Mouse (Mus musculus): ENCODE results near the gene Nfkb1. TPM values are rescaled to one million over a fixed set of nuclear protein-coding genes. Genes with fewer than 3 reads are reported as not detected.
A peak's percentile ranks its signal among the peaks of the same experiment; 100 is the strongest.

The Nfkb1 gene
- polyA plus RNA-seq, 1 experiment from 2014 or later: 29.1 TPM

GRCm38 (mm10) chr3:135605474-135605873 lies 85.9 kb downstream of the Nfkb1 start:
- DNase-seq (ENCODE audit: low spot score) (no peak), ATAC-seq (replicated peaks; ENCODE audit: low FRiP score, low TSS enrichment, low read depth) (no peak)
- no peaks in the 10 kb centered on the region for H3K27me3 ChIP-seq (replicated peaks; ENCODE audit: control insufficient read depth, insufficient read depth, low read length)
- H3K36me3 ChIP-seq (ENCODE audit: control insufficient read depth, insufficient read depth, low read length): peaks cover 65% of the 10 kb centered on the region
- H3K9ac ChIP-seq (ENCODE audit: low read length): no peak overlapping the region
- peaks cover 15% of the 10 kb centered on the region for H3K4me1 ChIP-seq (replicated peaks; ENCODE audit: control insufficient read depth, insufficient read depth, low read length)
- no peak overlapping the region for H3K4me3 ChIP-seq (ENCODE audit: low read depth, low read length)
- WGBS: 46% methylated on average over 4 of the region's 4 CpGs
- H3K27ac ChIP-seq (ENCODE audit: low read depth): no peak overlapping the region
- H3K4me2 ChIP-seq (ENCODE audit: low read length): no peak overlapping the region
- H3K9me3 ChIP-seq (ENCODE audit: control insufficient read depth, low read length): no peaks in the 10 kb centered on the region

- Histone ChIP-seq H3K4me2 (ENCODE audit: low read length) (no peak overlapping the region), H3K27ac (ENCODE audit: low read depth) (no peak overlapping the region; the same call in 1 of the 2 replicates), H3K36me3 (ENCODE audit: control insufficient read depth, insufficient read depth, low read length) (peaks cover 64% of the 10 kb centered on the region), H3K4me1 (replicated peaks; ENCODE audit: control insufficient read depth, insufficient read depth, low read length) (peaks cover 15% of the 10 kb centered on the region), H3K9me3 (ENCODE audit: control insufficient read depth, low read length) (no peaks in the 10 kb centered on the region), H3K9ac (ENCODE audit: low read length) (no peak overlapping the region), H3K27me3 (replicated peaks; ENCODE audit: control insufficient read depth, insufficient read depth, low read length) (no peaks in the 10 kb centered on the region), H3K4me3 (ENCODE audit: low read depth, low read length) (no peak overlapping the region)
- DNase-seq (ENCODE audit: low spot score): no peak
- ATAC-seq (replicated peaks; ENCODE audit: low FRiP score, low TSS enrichment, low read depth): no peak
- whole genome bisulfite sequencing: 72% methylated on average over 10 of the region's 10 CpGs
These were observed 86.5 kb downstream of the Nfkb1 start for GRCm38 (mm10) chr3:135604626-135605417.

DNA sequence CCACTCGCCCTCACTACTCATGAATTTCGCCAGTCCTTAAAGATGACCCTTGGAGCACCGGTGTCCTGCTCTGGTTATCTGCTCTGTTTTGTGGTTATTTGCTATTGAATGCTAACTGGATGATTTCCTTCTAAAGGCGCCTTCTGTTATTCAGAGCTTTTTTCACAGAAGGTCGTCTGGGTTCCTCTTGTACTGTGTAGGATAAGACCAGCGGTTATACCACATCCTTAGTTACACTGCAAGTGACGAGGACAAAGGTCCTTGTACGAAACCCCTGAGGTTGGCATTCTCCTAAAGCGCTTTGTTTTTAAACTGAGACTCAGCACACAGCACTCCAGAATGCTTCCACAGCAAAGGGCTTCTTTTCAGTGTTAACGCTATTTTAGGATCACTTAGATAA lies 88.6 kb downstream of the Nfkb1 start:
- Histone ChIP-seq H3K4me2 (ENCODE audit: low read length) (no peak overlapping the region), H3K27me3 (replicated peaks; ENCODE audit: control insufficient read depth, insufficient read depth, low read length) (no peaks in the 10 kb centered on the region), H3K9ac (ENCODE audit: low read length) (no peak overlapping the region), H3K9me3 (ENCODE audit: control insufficient read depth, low read length) (no peaks in the 10 kb centered on the region), H3K4me1 (replicated peaks; ENCODE audit: control insufficient read depth, insufficient read depth, low read length) (peaks cover 18% of the 10 kb centered on the region), H3K27ac (ENCODE audit: low read depth) (no peak overlapping the region), H3K36me3 (ENCODE audit: control insufficient read depth, insufficient read depth, low read length) (peaks cover 53% of the 10 kb centered on the region), H3K4me3 (ENCODE audit: low read depth, low read length) (no peak overlapping the region)
- 84% methylated on average over 10 of the region's 10 CpGs for WGBS
- ATAC-seq (replicated peaks; ENCODE audit: low FRiP score, low TSS enrichment, low read depth) (no peak), DNase-seq (ENCODE audit: low spot score) (no peak)

DNA sequence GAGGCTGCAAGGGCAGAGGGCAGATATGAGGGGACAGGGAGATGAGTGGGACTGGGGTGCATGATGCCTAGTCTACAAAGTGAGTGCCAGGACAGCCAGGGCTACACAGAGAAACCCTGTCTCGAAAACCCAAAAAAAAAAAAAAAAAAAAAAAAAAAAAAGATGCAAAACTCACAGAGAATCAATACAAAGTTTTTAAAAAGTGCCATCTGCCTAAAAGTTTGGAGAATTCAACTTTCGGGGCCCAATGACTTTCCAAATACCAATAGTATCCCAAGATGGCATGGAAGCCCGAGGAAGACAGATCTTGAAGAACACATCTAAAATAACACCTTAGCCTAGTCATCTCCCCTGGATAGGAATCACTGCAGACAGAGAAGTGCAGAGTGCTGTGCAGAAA lies 93.0 kb downstream of the Nfkb1 start:
- Histone ChIP-seq H3K4me2 (ENCODE audit: low read length) (no peak overlapping the region), H3K36me3 (ENCODE audit: control insufficient read depth, insufficient read depth, low read length) (peaks cover 55% of the 10 kb centered on the region), H3K4me3 (ENCODE audit: low read depth, low read length) (no peak overlapping the region), H3K9me3 (ENCODE audit: control insufficient read depth, low read length) (no peaks in the 10 kb centered on the region), H3K4me1 (replicated peaks; ENCODE audit: control insufficient read depth, insufficient read depth, low read length) (peaks cover 5% of the 10 kb centered on the region; the same call in 1 of the 2 replicates), H3K27ac (ENCODE audit: low read depth) (no peak overlapping the region), H3K27me3 (replicated peaks; ENCODE audit: control insufficient read depth, insufficient read depth, low read length) (no peaks in the 10 kb centered on the region), H3K9ac (ENCODE audit: low read length) (no peak overlapping the region)
- ATAC-seq (replicated peaks; ENCODE audit: low FRiP score, low TSS enrichment, low read depth): no peak
- WGBS: 77% methylated on average over 3 of the region's 3 CpGs
- no peak for DNase-seq (ENCODE audit: low spot score)

DNA sequence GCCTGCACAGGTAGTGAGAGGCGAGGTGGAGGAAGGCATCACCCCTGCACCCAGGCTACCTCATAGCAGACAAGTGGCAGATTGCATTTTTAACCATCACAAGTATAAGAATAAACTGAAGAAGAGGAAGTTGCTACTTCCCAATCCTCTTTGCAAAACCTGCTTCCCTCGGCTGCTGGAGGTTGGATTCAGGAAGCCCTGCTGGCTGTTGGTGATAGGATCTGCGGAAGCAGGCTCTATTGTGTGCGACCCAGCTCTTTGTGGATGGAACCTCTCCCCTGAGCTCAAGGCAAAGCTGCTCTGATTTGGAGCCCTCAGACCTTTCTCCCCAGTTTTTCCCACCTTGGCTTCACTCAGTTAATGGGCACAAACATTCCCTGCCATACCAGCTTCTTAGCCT lies 94.3 kb downstream of the Nfkb1 start:
- H3K27ac ChIP-seq (ENCODE audit: low read depth): peak overlapping the region; percentile 55; the same call in 1 of the 2 replicates
- H3K27me3 ChIP-seq (replicated peaks; ENCODE audit: control insufficient read depth, insufficient read depth, low read length): no peaks in the 10 kb centered on the region
- no peak overlapping the region for H3K4me3 ChIP-seq (ENCODE audit: low read depth, low read length)
- H3K4me2 ChIP-seq (ENCODE audit: low read length): no peak overlapping the region
- WGBS: 69% methylated on average over 4 of the region's 4 CpGs
- H3K4me1 ChIP-seq (replicated peaks; ENCODE audit: control insufficient read depth, insufficient read depth, low read length): peaks cover 5% of the 10 kb centered on the region; the same call in 1 of the 2 replicates
- DNase-seq (ENCODE audit: low spot score) (no peak), ATAC-seq (replicated peaks; ENCODE audit: low FRiP score, low TSS enrichment, low read depth) (no peak)
- H3K9ac ChIP-seq (ENCODE audit: low read length): no peak overlapping the region
- H3K9me3 ChIP-seq (ENCODE audit: control insufficient read depth, low read length): no peaks in the 10 kb centered on the region
- H3K36me3 ChIP-seq (ENCODE audit: control insufficient read depth, insufficient read depth, low read length): peaks cover 55% of the 10 kb centered on the region

- Histone ChIP-seq H3K9ac (ENCODE audit: low read length) (no peak overlapping the region), H3K9me3 (ENCODE audit: control insufficient read depth, low read length) (no peaks in the 10 kb centered on the region), H3K27me3 (replicated peaks; ENCODE audit: control insufficient read depth, insufficient read depth, low read length) (no peaks in the 10 kb centered on the region), H3K4me1 (replicated peaks; ENCODE audit: control insufficient read depth, insufficient read depth, low read length) (peaks cover 5% of the 10 kb centered on the region; the same call in 1 of the 2 replicates), H3K4me3 (ENCODE audit: low read depth, low read length) (no peak overlapping the region), H3K36me3 (ENCODE audit: control insufficient read depth, insufficient read depth, low read length) (peaks cover 61% of the 10 kb centered on the region), H3K27ac (ENCODE audit: low read depth) (no peak overlapping the region), H3K4me2 (ENCODE audit: low read length) (no peak overlapping the region)
- DNase-seq (ENCODE audit: low spot score): no peak
- 60% methylated on average over 21 of the region's 21 CpGs for WGBS
- ATAC-seq (replicated peaks; ENCODE audit: low FRiP score, low TSS enrichment, low read depth): no peak
These were observed 97.0 kb downstream of the Nfkb1 start for GRCm38 (mm10) chr3:135594238-135594917.

DNA sequence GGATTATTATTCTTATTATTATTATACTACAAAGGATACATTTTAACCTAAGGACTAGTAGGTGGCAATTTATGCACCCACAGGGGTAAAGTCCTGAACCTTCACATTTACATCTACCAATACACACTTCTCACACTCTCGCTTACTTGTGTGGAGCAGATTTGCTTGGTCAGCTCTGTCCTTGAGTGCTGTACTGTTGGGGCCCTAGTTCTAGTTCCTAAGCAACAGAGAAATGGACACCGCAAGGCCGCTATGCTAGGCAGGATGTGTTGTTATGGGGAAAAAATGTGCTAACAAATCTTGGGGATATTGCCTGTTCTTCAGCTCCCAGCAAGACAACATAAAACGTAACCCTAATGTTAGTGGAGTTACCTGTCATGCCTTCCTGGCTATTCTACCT lies 99.3 kb downstream of the Nfkb1 start:
- DNase-seq (ENCODE audit: low spot score) (no peak), ATAC-seq (replicated peaks; ENCODE audit: low FRiP score, low TSS enrichment, low read depth) (no peak)
- no peak overlapping the region for H3K4me3 ChIP-seq (ENCODE audit: low read depth, low read length)
- no peak overlapping the region for H3K27ac ChIP-seq (ENCODE audit: low read depth)
- 83% methylated on average over 4 of the region's 4 CpGs for WGBS
- H3K9ac ChIP-seq (ENCODE audit: low read length): no peak overlapping the region
- peaks cover 85% of the 10 kb centered on the region for H3K36me3 ChIP-seq (ENCODE audit: control insufficient read depth, insufficient read depth, low read length)
- no peaks in the 10 kb centered on the region for H3K27me3 ChIP-seq (replicated peaks; ENCODE audit: control insufficient read depth, insufficient read depth, low read length)
- H3K4me1 ChIP-seq (replicated peaks; ENCODE audit: control insufficient read depth, insufficient read depth, low read length): 0 out of 2 replicates have a peak, but pooled peaks cover 2% of the 10 kb centered on the region
- no peaks in the 10 kb centered on the region for H3K9me3 ChIP-seq (ENCODE audit: control insufficient read depth, low read length)
- no peak overlapping the region for H3K4me2 ChIP-seq (ENCODE audit: low read length)

DNA sequence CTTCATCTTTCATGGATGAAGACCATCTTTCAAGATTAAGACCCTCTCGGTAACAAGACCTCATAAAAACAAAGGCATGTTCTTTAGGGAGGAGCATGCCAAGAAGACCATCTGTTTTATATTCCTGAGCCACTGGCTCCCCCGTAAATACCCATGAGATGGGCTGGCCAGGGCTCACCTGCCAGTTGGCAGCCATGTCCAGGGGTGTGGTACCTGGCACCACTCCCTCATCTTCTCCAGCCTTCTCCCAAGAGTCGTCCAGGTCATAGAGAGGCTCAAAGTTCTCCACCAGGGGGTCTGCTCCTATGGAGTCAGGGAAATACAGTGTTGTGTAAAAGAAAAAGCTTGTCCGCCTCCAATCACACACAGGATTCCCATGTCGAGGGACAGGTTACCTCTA lies 100.0 kb downstream of the Nfkb1 start:
- H3K4me2 ChIP-seq (ENCODE audit: low read length): no peak overlapping the region
- DNase-seq (ENCODE audit: low spot score): no peak
- H3K4me1 ChIP-seq (replicated peaks; ENCODE audit: control insufficient read depth, insufficient read depth, low read length): 0 out of 2 replicates have a peak, but pooled peaks cover 2% of the 10 kb centered on the region
- no peak overlapping the region for H3K27ac ChIP-seq (ENCODE audit: low read depth)
- H3K27me3 ChIP-seq (replicated peaks; ENCODE audit: control insufficient read depth, insufficient read depth, low read length): no peaks in the 10 kb centered on the region
- WGBS: 64% methylated on average over 5 of the region's 5 CpGs
- H3K9me3 ChIP-seq (ENCODE audit: control insufficient read depth, low read length): no peaks in the 10 kb centered on the region
- H3K4me3 ChIP-seq (ENCODE audit: low read depth, low read length): no peak overlapping the region
- H3K36me3 ChIP-seq (ENCODE audit: control insufficient read depth, insufficient read depth, low read length): peaks cover 91% of the 10 kb centered on the region
- H3K9ac ChIP-seq (ENCODE audit: low read length): no peak overlapping the region
- no peak for ATAC-seq (replicated peaks; ENCODE audit: low FRiP score, low TSS enrichment, low read depth)

Data from intestine, embryonic 14.5 days (tissue).